Mouse (Mus musculus): ENCODE measurements around the gene Nhej1. TPM values are rescaled to one million over a fixed set of nuclear protein-coding genes. Genes with fewer than 3 reads are reported as not detected.
A peak's percentile ranks its signal among the peaks of the same experiment; 100 is the strongest.

The Nhej1 gene
- total RNA-seq, 2 experiments from 2014 or later = 5.6 to 10.1 TPM

DNA sequence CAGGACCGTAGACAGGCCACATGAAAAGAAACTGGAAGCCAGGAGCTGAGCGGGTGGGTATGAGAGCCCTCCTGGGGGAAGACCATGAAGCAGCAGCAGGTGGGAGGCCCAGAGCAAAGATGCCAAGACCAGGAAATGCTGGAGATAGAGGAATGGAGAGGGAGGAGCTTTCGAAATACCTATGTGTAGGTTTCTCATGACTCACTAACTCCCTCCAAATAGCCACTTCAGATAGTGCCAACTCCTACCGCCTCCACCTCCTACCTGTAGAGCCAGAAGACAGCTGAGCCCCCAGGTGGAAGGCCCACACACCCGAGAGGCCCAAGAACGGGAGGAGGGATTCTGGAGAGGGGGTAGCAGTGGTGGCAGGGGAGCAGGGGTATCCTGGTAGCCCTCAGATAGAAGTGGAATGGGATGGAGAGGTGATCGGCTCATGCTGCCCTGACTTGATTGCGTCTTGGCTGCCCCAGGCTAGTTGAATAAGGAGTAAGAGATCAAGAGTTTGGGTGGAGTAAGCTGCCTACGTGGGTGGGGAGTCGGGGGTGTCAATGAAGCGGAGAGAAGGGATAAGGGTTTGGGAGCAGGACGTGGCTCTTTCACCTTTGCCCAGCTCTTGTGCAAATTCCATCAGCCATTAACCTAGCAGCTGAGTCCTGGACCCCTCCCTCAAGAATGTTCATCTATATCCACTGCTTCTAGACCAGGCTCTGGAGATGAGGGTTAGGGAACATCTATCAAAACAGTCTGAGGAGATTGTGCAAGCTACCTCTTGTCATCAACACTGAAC lies 8.6 kb upstream of the Nhej1 start, which contains the start of gene Slc23a3:
Slc23a3 (minus strand) TSS at position 470 of the 787 bp plus-strand sequence.
- ATAC-seq (replicated peaks; ENCODE audit: poor library complexity, severe bottlenecking) = no peak

DNA sequence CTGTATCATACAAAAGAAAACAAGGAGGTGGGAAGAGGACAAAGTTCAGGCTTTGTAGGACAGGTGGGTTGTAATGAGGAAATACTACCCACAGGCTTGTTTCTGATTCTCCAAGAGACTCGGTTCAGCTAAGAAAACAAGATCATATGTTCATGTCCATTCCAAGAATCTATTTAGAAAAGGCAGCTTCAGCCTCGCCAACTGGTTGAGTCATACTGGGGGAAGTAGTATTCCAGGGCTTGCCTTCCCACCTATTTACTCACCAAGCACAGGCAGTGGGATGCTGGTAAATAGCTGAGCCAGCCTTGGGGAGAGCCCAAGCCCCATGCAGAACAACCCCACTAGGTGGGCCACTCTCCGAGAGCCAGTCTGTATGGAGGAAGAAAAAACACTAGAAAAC lies 3.6 kb upstream of the Nhej1 start:
- ATAC-seq (replicated peaks; ENCODE audit: poor library complexity, severe bottlenecking) = no peak

DNA sequence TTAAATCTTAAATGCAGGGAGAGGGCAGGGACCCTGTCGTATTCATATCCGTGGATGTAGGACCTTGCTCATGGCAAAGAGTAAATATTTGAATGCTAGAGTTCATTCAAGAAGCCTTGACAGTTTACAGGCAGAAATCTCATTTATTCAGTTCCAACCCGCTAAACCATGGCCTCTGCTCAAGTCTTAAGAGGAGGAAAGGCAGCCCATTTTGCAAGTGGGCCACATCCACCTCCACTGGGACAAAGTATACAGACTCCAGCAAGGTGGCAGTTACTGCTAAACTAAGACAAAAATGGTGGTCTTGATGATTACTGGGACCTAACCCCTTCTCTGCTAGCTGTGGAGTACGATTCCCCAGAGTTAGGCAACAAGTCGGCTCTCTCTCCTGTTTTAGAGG lies 418 bp upstream of the Nhej1 start:
- no peak for ATAC-seq (replicated peaks; ENCODE audit: poor library complexity, severe bottlenecking)

DNA sequence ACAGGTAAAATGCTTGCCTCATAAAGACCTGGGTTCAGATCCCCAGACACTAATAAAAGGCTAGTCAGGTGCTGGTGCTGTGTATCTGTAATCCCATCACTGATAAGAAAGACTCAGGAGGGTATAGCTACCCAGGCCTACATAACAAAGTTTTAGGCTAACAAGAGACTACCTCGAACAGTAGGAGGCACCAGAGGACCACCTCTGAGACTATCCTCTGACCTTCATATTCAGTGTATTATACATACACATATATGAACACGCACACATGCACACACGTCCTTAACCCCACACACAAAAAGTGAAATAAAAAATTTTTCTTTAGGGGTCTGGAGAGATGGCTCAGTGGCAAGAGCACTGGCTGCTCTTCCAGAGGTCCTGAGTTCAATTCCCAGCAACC lies 2.8 kb downstream of the Nhej1 start:
- ATAC-seq (replicated peaks; ENCODE audit: poor library complexity, severe bottlenecking) = no peak

DNA sequence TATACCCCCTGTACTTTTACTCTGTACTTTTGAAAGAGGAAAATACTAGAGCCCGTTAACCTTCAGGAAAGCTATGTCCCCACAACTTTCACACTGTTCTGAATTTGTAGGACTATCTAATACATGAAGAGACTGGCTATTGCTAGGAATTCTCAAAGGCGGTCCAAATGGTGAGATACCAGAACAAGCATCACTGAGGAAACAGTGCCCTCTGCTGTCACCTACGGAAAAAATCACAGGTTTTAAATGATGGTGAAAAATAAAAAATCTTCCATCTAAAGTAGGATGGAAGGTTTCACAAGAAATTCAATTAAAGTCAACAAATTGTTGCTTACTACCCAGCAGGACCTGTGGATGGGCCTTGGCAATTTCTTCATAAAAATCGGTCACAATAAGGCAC lies 72.9 kb downstream of the Nhej1 start:
- ATAC-seq (replicated peaks; ENCODE audit: poor library complexity, severe bottlenecking) = no peak

DNA sequence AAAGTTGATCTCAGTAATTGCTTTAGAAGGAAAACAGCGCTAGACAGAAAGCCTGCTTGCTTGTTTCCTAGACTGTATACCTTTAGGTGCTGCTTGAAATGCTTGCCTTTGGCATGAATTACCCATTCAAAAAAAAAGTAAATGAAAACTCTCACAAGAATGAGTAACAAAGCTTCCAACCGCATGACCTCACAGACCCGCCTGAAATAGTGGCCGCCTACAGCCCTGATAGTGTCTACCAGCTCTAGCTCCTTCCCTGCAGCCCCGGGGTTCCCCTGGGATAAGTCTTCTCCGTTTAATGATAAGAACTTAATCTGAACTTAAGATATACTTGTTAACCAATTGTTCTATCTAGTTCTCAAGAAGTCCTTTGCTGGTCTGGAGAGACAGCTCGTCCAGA lies 73.6 kb downstream of the Nhej1 start:
- no peak for ATAC-seq (replicated peaks; ENCODE audit: poor library complexity, severe bottlenecking)

DNA sequence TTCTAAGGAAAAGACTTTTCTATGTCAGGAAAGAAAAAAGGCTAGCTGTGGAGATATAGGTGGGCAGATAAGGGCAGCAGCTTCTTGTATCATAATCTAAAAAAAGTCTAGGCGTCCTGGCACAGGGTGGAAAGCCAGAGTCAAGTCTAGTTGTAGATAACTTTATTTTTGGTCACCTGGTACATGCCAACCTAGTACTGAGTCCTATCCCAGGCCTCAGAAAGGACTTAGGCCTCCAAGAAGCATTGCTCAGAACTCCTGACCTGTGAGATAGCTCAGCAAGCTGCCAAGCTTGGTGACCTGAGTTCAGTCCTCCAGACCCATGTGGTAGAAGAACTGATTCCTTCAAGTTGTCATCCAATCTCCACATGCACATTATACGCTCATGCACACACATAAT lies 76.4 kb downstream of the Nhej1 start:
- ATAC-seq (replicated peaks; ENCODE audit: poor library complexity, severe bottlenecking) = no peak

DNA sequence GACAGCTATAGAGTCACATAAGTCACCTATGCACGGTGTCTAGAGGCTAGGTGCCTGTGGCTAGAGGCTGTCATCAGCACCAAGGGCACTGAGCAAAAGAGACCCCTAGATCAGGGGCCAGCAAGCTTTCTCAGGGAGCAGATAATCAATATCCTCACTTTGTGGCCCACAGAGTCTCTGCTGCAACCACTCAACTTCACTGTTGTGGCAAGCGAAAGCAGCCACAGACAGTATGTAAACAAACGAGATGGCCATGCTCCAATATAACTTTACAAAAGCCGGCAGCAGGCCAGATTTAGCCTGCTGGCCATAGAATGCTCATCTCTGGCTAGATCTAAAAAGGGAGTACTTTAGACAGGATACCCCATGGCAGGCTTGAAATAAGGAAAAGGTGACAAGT lies 77.0 kb downstream of the Nhej1 start:
- ATAC-seq (replicated peaks; ENCODE audit: poor library complexity, severe bottlenecking) = no peak

DNA sequence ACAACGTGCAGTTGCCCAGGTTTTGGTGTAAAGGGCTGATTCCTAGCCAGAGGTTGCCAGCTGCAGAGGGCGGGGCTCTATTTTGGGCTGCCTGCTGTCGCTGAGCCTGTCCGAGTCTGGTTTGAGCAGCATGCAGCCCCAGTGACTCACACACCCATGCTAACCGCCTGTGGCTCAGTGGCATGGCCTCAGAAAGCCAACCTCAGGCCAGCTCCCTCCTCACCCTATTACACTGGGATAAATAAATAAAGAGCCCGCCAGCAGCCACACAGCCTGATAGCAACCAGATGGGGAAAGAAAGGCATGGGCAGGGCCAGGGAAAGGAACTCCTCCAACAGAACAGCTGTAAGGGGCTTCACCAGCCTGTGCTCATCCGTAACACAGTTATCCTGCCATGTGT lies 84.6 kb downstream of the Nhej1 start:
- no peak for ATAC-seq (replicated peaks; ENCODE audit: poor library complexity, severe bottlenecking)

DNA sequence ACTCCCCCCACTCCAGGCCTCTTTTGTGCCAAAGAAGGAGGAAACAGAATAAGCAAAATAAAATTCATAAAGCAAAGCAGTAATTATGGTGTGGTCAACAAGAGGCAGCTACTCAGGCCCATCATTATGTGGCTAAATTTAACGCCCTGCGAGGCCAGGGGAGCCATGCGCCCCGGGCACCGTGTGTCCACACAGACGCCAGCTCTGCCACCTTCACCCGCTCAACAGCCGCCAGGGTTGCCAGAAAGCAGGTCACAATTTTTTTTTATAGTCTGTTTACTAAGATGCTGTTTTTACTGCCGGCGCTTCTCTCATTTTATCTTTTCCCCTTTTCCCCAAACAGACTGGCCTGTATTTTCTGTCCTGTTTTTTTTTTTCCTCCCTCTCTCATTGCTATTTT lies 93.0 kb downstream of the Nhej1 start:
- no peak for ATAC-seq (replicated peaks; ENCODE audit: poor library complexity, severe bottlenecking)

DNA sequence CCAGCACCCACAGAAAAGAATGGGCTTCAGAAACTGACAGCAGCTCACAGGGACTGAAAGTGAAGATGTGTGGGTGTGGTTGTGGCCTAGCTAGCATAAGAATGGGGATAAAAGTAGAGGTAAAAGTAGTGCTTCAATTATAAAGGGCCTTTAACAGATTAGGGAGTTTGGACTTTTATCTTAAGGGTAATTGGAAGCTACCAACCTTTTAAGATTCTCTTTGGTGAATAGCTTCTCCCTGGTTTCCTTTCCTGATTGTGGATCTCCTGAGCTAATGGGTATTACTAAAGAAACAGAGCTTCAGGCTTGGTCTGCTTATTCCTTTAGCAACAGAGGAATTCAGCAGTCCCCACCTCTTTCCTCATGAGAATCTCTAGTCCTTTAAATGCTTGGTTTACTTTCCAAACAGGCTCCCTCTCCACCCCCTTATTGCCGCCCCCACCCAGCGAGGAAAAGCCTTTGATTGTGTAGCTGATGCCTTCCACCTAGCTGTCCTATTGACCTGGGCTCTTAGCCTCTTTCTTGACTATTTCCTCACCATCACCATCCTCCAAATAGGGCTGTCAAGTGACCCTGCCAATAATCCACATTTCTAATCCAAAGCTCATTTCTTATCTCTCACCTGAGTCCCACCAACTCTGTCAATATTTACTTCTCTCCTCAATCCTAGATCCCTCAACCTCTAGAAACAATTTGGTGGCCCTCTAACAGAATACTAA lies 97.8 kb downstream of the Nhej1 start:
- no peak for ATAC-seq (replicated peaks; ENCODE audit: poor library complexity, severe bottlenecking)

DNA sequence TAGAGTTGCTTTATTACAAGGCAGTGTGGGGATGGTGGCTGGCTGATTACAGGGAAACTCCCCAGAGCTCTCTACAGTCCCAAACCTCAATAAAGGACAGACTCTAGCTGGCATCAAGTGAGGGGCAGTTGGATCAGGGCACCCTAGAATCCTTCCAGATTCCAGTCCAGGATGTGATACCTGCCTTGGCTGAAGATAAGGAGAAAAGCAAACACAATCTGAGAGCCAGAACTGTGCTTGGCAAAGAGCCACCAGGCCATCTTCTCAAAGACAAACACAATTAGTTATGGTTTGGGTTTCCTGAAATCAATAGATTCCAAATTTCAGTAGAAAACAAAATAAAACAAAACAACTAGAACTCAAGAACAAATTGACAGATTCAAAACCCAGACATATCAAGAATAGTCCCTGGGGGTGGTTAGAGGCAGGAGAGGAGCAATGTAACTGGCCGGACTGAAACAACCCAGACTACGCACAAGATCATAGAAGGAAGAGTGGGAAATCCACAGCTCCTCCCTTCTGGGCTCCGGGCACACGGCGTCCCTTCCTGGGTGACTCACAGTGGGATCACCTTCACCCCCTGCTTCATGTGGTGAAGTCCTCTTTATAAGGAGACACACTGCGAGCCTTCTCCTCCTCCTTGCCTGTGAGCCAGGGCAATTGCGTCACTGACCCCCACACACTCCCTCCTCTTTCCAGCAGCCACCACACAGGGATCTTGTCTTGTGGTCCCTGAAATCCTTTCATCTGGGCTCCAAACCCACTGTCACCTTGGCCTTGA lies 100.4 kb downstream of the Nhej1 start:
- ATAC-seq (replicated peaks; ENCODE audit: poor library complexity, severe bottlenecking) = no peak

DNA sequence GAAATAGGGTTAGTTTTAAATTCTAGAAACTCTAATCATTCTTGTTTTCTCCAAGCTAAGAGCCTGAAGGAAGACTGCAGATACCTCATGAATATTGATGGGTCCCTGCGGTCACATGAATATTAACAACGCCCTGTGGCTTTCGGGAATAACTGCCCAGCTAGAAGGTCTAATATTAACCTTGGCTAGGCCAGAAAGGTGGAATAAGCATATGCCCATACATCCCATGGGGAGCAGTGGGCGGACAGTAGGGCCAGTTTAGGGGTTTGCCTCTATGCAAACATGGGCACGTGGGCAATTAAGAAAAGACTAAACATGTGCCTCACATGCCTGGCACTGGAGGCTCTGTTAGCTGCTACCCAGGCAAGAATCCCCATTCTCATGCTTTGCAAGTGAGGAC lies 102.8 kb downstream of the Nhej1 start:
- ATAC-seq (replicated peaks; ENCODE audit: poor library complexity, severe bottlenecking) = no peak

DNA sequence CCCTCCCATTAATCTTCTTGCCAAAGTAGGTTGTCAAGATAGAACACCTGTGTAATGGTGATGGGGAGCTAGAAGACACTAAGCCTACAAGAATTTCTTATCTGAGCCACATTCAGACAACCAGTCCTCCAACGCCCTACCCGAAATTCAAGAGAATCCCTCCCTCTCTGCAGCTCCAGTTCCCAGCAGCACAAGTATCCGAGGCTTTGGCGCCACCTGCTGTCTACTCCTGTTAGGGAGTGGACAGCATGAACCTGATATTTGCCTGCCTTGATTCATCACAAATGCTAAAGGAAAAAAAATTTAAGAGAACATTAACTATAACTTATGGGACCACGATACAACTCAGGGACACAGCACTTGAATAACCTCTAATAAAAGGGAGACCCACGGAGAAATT lies 108.2 kb downstream of the Nhej1 start:
- ATAC-seq (replicated peaks; ENCODE audit: poor library complexity, severe bottlenecking) = peak; percentile 81

DNA sequence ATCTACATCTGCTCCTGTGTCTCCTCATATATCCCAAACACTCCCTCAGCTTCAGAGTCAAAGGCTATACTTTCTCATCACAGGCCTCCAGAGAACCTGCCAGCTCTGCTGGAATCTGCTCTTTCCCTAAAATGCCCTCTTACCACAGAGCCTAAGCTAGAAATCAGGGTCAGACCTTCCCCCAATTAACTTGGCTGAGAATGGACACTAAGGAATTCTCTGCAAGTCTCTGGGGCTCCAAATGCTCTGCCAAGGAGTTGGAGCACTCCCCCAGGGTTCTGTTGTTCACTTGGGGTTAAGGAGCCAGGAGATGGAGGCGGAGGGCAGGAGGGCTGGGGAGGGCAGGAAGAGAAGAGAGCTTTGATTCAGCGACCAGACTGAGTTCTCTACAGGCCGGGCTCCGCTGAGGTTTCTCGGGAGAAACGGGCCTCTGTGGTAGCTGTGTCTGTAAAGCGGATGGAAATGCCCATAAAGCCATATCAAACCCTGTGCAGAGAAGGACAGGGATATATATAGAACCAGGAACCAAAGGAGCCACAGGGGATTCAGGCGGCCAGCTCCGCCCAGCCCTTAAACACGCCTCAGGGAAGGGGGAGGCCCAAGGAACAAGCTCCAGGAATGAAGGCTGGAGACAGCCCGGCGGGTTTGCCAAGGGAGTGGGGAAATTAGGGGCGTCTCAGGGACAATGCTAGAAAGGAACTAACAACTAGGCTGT lies 109.3 kb downstream of the Nhej1 start:
- ATAC-seq (replicated peaks; ENCODE audit: poor library complexity, severe bottlenecking) = no peak

DNA sequence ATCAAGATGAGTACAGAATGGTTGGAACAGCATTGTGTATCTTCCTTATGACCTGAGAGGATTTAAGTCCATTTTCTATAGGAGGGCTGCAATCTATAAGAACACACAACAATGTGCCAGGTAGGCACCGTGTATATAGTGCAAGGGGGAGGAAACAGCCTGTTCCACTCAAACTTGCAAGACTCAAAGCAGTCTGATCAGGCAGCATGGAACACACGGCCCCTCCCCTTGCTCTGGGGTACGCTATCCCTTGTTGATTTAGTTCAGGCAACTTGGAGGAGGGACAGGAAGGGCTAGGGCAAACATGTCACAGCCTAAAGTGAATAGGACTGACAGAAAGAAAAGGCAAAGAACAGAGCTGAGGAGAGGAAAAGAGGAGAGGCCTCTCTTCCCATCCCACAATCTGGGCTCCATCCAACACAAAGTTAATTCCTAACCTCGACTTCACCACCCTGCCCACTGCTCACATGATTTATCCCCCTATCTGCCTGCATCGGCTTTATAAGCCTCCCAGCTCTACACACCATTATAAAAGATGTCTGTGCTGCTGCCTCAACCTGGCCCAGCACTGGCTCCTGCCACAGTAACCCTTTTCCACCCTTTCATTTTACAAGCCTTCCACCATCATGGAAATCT lies 110.7 kb downstream of the Nhej1 start:
- no peak for ATAC-seq (replicated peaks; ENCODE audit: poor library complexity, severe bottlenecking)

DNA sequence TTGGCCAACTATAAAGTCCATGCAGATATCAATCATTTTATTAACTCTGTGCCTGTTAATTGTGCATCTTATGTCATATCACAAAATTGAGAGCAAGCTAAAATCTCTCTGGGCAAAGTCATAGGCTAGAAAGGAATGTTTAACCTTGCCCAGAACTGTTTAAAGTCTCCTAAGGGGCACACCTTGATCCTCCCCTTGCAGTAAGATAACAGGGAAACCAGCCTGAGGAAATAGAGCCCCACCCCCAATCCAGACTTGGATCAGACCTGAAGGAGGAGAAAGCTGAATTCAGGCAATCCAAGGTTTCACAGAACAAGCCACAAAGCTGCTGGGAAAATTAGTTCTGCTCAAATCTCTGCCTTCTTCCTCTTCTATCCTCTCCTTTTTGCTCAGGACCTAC lies 114.2 kb downstream of the Nhej1 start:
- ATAC-seq (replicated peaks; ENCODE audit: poor library complexity, severe bottlenecking) = no peak

DNA sequence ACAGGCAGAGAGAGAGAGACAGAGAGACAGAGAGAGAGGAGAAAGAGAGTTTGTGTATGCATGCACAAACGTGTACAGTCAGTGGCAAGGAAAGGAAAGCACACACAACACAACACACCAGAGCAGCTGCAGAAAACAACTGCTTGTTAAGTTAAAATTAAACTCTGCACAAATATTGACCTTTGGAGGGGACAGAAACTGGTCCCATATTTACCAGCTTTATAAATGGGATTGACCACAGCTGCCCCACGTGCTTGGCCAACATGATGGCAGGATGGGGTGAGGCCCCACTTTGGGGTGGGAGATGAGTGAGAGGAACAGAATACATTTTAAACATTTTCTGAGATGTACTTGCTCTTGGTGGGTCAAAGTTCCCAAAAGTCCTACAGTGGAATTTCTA lies 114.8 kb downstream of the Nhej1 start:
- no peak for ATAC-seq (replicated peaks; ENCODE audit: poor library complexity, severe bottlenecking)

DNA sequence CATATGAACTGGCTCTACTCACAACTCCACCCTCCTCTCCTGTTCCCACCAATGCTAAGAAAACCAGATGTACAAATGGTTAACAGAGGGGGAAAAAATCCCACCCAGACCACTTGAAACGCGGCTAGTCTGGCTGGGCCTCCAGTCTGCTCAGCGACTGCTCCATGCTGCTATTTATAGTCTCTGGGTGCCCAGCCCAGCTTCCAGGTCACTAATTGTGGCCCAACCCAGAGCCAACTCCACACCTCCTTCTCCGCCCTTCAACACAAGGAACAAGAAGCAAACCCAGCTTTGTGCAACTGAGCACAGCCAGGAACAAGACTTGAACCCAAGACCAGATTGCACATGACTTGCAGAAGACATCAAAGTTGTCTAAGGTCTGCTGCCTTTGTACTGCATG lies 119.0 kb downstream of the Nhej1 start:
- ATAC-seq (replicated peaks; ENCODE audit: poor library complexity, severe bottlenecking) = no peak

DNA sequence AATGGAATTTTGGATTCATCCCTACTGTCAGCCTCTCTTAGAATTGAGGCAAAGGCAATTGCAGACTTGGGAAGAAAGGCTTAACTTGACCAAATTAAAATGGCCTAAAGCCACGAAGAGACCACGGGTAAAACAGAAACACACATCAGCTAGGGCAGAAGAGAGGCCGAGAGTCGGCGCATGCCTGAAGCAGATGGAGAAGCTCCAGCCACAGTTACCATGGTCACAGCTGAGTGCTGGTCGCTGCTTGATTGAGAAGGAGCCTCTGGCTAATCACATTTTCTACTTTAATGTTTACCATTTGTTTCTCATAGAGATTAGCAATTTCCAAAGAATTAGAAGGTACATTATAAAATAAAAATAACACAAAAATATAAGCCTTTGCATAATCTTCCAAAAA lies 123.8 kb downstream of the Nhej1 start:
- ATAC-seq (replicated peaks; ENCODE audit: poor library complexity, severe bottlenecking) = no peak
